Mouse (Mus musculus) embryonic facial prominence, embryonic 10.5 days (tissue): ENCODE results near the gene Nbdy. TPM values are rescaled to one million over a fixed set of nuclear protein-coding genes. Genes with fewer than 3 reads are reported as not detected.

Experiments
- DNase-seq: peaks from one replicate; pipeline ENCODE4 v3.0.0-alpha.2; 2017; ENCODE audit warnings: low spot score
- H3K27ac ChIP-seq: fragments of 300-500 bp; sonication (generic); replicated peaks from 2 replicates; pipeline ENCODE4 v1.5.1; 2016; ENCODE audit warnings: mild to moderate bottlenecking
- H3K27me3 ChIP-seq: fragments of 300-500 bp; sonication (generic); replicated peaks from 2 replicates; pipeline ENCODE4 v1.6.1; 2016; ENCODE audit warnings: low read depth, mild to moderate bottlenecking; ENCODE audit not compliant: poor library complexity, severe bottlenecking
- H3K36me3 ChIP-seq: fragments of 300-500 bp; sonication (generic); replicated peaks from 2 replicates; pipeline ENCODE4 v1.6.1; 2016; ENCODE audit warnings: mild to moderate bottlenecking, moderate library complexity
- H3K4me1 ChIP-seq: fragments of 300-500 bp; sonication (generic); 2 replicates; pipeline ENCODE4 v1.6.1; 2016
- H3K4me3 ChIP-seq: fragments of 300-500 bp; sonication (generic); 2 replicates; pipeline ENCODE4 v1.5.1; 2016; ENCODE audit warnings: mild to moderate bottlenecking, moderate library complexity
- H3K9me3 ChIP-seq: fragments of 300-500 bp; sonication (generic); 2 replicates; pipeline ENCODE4 v1.6.1; 2016; ENCODE audit warnings: mild to moderate bottlenecking
- WGBS: fragments of 180-500 bp; shearing (Covaris S2); methylation state at CpG from one replicate; pipeline ENCODE4 v1.1.7; 2016; 5-methylcytosine and 5-hydroxymethylcytosine counted together
- polyA plus RNA-seq: library from polyadenylated mRNA; unstranded; fragments of >200 nt; fragmentation: Nextera tagmentation; extraction: Ambion mirVana; gene quantifications from 2 replicates; pipeline ENCODE4 v1.2.1, GENCODE M21; 2016

The Nbdy gene
- polyA plus RNA-seq: 75.3 and 82.8 TPM in 2 replicates

DNA sequence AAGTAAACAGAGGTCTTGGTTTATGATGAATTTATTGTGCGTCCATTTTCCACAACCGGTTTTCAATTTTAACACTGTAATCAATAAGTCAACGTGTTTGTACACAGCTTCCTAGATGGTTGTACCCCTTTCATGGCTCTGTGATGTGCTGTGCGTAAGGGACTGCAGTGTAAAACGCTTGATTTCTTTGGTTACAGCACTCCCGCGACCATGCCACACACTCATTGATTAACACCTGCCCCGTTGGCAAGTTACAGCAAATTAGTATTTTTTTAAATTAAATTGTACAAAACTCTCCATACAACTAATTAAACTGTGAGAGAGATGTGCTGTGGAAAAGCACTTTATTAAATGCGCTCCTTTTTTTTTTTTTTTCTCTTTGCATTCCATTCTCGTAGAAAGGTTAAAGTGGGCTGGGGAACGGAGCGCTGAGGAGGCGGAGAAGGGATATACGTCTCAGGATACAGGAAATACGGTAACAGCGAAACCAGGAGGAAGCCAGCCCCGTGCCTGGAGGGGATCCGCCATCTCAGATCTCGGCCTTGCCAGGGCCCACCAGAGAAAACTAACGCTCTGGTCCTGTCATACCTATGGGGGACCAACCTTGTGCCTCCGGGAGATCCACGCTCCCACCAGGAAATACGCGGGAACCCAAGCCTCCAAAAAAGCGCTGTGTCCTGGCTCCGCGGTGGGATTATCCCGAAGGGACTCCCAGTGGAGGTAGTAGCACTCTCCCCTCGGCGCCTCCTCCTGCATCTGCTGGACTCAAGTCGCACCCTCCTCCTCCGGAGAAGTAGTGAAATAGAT lies at the start of gene Nbdy:
Gene Nbdy, plus strand, starts transcription at position 481 of the 807 bp plus-strand sequence.
- 12% methylated on average over 32 of the region's 32 CpGs for WGBS
- Histone ChIP-seq H3K36me3 (peaks cover 10% of the 10 kb centered on the region), H3K27ac (peak within 1 kb of the TSS; percentile 91), H3K4me3 (peak within 1 kb of the TSS; percentile 63), H3K9me3 (no peaks in the 10 kb centered on the region), H3K4me1 (no peaks in the 10 kb centered on the region), H3K27me3 (no peaks in the 10 kb centered on the region)
- DNase-seq: peak; percentile 76

DNA sequence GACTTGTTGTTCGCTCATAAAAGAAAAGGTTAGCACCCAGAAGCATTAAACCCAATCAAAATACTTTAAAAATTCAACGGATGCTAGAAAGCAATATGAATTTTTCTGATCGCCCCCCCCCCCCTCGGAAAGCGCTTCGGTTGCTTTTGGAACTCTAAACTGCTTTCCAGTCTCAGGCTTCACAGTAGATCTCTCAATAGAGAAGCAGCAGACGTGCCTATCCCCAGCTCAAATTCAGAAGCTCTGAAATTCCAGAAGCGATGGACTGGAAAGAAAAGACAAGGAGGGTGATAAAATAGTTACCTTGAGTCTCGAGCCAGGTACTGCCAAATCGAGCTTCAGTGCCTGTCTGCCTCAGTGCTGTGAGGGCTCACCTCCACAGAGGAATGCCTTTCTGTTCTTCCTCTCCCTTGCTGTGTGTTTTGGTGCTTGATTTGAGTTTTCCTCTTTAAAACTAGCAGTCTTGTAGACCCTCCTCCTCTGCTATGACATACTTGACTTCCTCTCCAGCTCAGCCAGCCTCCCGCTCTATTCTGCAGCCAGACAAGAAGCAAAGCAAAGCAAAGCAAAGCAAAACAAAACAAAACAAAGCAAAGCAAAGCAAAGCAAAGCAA lies 27.5 kb upstream of the Nbdy start, which contains the start of gene Kctd12b:
Gene Kctd12b, minus strand, starts transcription at position 610 of the 614 bp plus-strand sequence.
- WGBS: 26% methylated on average over 11 of the region's 11 CpGs
- Histone ChIP-seq H3K27ac (peak within 1 kb of the TSS; percentile 76), H3K27me3 (peaks cover 25% of the 10 kb centered on the region), H3K9me3 (no peaks in the 10 kb centered on the region), H3K36me3 (no peaks in the 10 kb centered on the region), H3K4me3 (peak within 1 kb of the TSS; percentile 48), H3K4me1 (no peaks in the 10 kb centered on the region)
- peak; percentile 34 for DNase-seq

GRCm38 (mm10) chrX:153700463-153700862 lies 22.9 kb upstream of the Nbdy start:
- DNase-seq: no peak
- H3K36me3 ChIP-seq: no peaks in the 10 kb centered on the region
- H3K9me3 ChIP-seq: no peaks in the 10 kb centered on the region
- H3K27ac ChIP-seq: no peak overlapping the region
- H3K4me1 ChIP-seq: no peaks in the 10 kb centered on the region
- 77% methylated on average over 3 of the region's 3 CpGs for WGBS
- H3K4me3 ChIP-seq: no peak overlapping the region
- peaks cover 12% of the 10 kb centered on the region for H3K27me3 ChIP-seq

DNA sequence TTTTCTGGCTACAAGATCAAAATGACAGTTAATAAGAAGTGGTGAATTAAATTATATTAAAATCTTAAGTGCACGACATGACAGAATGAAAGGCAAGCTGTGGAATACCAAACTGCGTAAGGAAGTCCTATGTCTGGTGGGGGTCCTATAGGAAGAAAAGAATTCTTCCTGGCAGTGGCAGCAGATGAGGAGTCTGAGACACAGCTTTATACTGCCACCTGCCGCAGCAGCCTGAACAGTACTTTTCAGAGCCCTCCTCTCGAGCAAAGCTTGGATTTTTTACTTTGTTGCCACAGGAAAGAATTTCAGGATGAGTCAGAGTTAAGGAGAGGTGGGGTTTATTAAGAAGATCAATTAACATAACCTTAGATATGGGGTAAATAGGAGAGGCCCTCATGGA lies 15.7 kb upstream of the Nbdy start:
- H3K27me3 ChIP-seq: peaks cover 11% of the 10 kb centered on the region
- no peak for DNase-seq
- WGBS: 28% methylated on average over 4 of the region's 4 CpGs

GRCm38 (mm10) chrX:153716716-153717115 lies 6.7 kb upstream of the Nbdy start:
- H3K36me3 ChIP-seq: no peaks in the 10 kb centered on the region
- H3K4me1 ChIP-seq: no peaks in the 10 kb centered on the region
- no peak overlapping the region for H3K4me3 ChIP-seq
- H3K27me3 ChIP-seq: no peaks in the 10 kb centered on the region; the same call in none of the 2 replicates
- H3K9me3 ChIP-seq: no peaks in the 10 kb centered on the region
- H3K27ac ChIP-seq: no peak overlapping the region
- DNase-seq: no peak
- 86% methylated on average over 2 of the region's 2 CpGs for WGBS

More for the DNA sequence above, 15.7 kb upstream of the Nbdy start:
- no peak overlapping the region for H3K4me3 ChIP-seq
- no peak overlapping the region for H3K27ac ChIP-seq
- no peaks in the 10 kb centered on the region for H3K9me3 ChIP-seq
- no peaks in the 10 kb centered on the region for H3K4me1 ChIP-seq
- no peaks in the 10 kb centered on the region for H3K36me3 ChIP-seq

GRCm38 (mm10) chrX:153719602-153720001 lies 3.8 kb upstream of the Nbdy start:
- H3K9me3 ChIP-seq: no peaks in the 10 kb centered on the region
- H3K4me1 ChIP-seq: no peaks in the 10 kb centered on the region
- 32% methylated on average over 4 of the region's 4 CpGs for WGBS
- no peaks in the 10 kb centered on the region for H3K27me3 ChIP-seq
- H3K36me3 ChIP-seq: no peaks in the 10 kb centered on the region
- no peak overlapping the region for H3K27ac ChIP-seq
- H3K4me3 ChIP-seq: no peak overlapping the region
- DNase-seq: no peak

DNA sequence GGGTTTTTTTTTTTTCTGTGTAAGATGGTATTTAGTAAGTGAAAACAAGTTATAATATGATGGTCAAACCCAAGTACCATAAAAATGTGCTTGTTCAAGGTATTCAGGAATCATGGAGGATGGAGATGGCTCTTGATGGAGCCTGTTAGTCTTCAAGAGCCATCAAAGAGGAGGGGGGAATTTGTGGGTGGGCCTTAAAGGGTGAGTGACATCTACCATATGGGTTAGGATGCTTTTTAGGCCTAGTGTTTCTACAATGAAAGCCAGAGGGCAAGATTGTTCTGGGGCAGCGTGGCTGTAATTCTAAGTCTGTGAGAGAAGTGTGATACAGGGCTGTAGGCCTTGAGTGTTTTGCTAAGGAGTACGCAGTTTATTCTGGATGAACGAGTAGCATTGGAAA lies 1.0 kb downstream of the Nbdy start:
- WGBS: 28% methylated on average over 3 of the region's 3 CpGs
- H3K4me1 ChIP-seq: no peaks in the 10 kb centered on the region
- H3K27ac ChIP-seq: peak overlapping the region; percentile 91
- no peaks in the 10 kb centered on the region for H3K27me3 ChIP-seq
- H3K36me3 ChIP-seq: peaks cover 13% of the 10 kb centered on the region
- no peaks in the 10 kb centered on the region for H3K9me3 ChIP-seq
- DNase-seq: peak; percentile 53
- peak overlapping the region; percentile 63 for H3K4me3 ChIP-seq

DNA sequence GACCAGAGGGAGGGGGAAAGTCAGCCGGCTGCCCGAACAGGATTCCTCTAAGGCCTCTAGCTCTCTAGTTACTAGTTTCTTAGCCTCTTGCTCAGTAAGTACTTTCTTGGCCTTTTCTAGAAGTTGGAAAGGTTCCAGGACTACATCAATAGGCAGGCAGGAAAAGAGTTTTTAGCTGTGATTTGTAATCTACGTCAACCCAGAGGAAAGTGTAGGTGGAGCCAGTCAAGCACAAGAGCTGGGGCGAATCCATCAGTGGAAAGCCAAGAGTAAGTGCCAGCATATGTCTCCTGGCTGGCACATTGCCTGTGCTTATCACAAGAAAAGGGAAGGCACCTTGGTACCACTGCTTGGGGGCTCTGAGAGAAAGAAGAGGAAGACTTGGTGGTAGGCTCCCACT lies 12.3 kb downstream of the Nbdy start:
- Histone ChIP-seq H3K4me1 (no peaks in the 10 kb centered on the region), H3K36me3 (peaks cover 43% of the 10 kb centered on the region), H3K27ac (no peak overlapping the region), H3K9me3 (no peaks in the 10 kb centered on the region), H3K4me3 (no peak overlapping the region), H3K27me3 (0 out of 2 replicates have a peak, but pooled peaks cover 4% of the 10 kb centered on the region)
- 94% methylated on average over 4 of the region's 4 CpGs for WGBS
- no peak for DNase-seq

- no peaks in the 10 kb centered on the region for H3K4me1 ChIP-seq
- DNase-seq: no peak
- H3K27me3 ChIP-seq: 0 out of 2 replicates have a peak, but pooled peaks cover 6% of the 10 kb centered on the region
- H3K27ac ChIP-seq: no peak overlapping the region
- H3K9me3 ChIP-seq: no peaks in the 10 kb centered on the region
- WGBS: 93% methylated on average over 3 of the region's 3 CpGs
- H3K36me3 ChIP-seq: 0 out of 2 replicates have a peak, but pooled peaks cover 3% of the 10 kb centered on the region
- H3K4me3 ChIP-seq: no peak overlapping the region
Observed at GRCm38 (mm10) chrX:153742493-153742892, 19.1 kb downstream of the Nbdy start.

DNA sequence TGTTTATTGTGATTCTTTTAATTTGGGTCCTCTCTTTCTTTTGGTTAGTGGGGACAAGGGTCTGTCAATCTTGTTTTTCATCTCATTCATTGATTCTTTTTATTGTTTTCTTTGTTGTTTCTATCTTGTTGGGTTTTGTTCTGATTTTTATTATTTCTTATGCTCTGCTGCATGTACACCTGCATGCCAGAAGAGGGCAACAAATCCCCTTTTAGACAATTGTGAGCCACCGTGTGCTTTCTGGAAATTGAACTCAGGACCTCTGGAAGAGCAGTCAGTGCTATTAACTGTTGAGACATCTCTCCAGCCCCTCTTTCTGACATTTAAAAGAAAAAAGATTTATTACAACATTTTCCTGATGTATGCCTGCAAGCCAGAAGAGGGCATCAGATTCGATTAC lies 25.8 kb downstream of the Nbdy start:
- no peak for DNase-seq
- 46% methylated on average over 2 of the region's 2 CpGs for WGBS
- H3K36me3 ChIP-seq: no peaks in the 10 kb centered on the region
- H3K4me3 ChIP-seq: no peak overlapping the region
- H3K27me3 ChIP-seq: no peaks in the 10 kb centered on the region
- no peaks in the 10 kb centered on the region for H3K9me3 ChIP-seq
- no peak overlapping the region for H3K27ac ChIP-seq
- H3K4me1 ChIP-seq: no peaks in the 10 kb centered on the region
